Mouse (Mus musculus) MEL-GATA-1-ER (cell line): ENCODE results near the gene A930009A15Rik.

Source experiments
- DNase-seq: peaks from one replicate; pipeline ENCODE4 v3.0.0-alpha.2; 2012; ENCODE audit warnings: low read depth; ENCODE audit errors: extremely low read depth

The A930009A15Rik gene

DNA sequence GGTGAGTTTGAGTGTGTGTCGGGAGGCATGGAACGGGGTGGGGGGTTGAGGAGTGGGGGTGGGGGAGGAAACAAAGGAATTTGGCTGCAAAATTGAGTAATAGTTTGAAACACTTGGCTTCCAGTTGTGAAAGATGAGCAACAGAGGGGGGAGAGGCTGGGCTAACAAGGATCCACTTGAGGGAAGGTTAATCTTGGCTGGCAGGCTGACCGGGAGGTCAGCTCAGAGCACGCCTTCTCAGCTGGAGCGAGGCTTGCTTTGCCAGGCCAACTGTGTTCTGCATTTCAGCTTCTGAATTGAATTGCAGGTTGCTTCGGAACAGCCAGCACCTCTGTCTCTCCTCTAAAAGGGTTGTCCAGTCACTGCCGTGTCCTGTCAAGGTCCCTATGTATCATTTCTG is 9.7 kb downstream of the A930009A15Rik start:
- DNase-seq: no peak

DNA sequence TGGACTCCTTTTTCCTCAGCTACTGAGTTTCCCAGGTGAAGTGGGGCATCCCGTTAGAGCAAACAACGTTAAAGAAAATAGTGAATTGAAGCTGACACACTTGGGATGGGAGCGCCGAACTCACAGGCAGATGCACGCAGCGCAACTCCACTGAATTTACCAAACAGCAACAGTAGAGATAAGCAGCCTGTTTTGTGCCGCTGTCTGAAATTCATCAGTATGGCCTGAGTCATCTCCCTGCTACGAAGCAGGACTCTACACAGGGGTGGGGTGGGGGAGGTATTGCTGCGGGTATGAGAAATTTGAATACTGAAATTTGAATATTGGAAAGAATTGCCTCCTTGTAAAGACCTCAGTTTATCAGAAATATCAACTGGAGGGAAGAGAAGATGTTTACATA is 12.2 kb downstream of the A930009A15Rik start:
- DNase-seq: no peak

DNA sequence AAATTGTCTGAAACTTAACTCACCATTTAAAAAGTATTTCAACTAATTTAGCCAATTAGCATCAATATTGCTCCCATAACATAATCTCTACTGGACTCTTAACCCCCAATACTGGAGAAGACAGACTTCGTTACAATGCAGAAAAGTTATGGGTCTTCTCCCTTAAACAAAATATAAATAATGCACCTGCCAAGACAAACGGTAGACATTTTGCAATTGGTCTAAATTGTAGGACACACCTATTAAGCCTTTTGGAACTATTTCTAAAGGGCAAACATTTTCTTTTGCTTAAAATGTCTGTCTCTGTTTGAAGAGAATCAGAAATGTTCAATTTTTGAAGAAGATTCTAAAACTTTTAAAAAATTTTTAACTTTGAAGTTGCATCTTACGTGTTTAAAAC is 13.3 kb downstream of the A930009A15Rik start:
- DNase-seq: no peak

DNA sequence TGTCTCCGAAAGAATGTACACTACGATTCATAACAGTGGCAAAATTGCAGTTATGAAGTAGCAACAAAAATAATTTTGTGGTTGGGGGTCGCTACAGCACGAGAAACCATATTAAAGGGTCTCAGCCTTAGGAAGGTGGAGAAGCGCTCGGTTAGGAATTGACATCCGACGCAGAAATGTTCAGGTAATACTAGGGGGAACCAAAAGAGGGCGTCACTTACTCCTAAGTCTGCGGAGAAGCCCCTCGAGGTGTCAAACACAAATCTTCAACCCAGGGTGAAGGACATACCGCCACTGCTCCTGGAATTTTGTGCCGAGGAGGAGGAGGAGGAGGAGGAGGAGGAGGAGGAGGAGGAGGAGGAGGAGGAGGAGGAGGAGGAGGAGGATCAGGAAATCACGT is 14.9 kb downstream of the A930009A15Rik start:
- DNase-seq: no peak

DNA sequence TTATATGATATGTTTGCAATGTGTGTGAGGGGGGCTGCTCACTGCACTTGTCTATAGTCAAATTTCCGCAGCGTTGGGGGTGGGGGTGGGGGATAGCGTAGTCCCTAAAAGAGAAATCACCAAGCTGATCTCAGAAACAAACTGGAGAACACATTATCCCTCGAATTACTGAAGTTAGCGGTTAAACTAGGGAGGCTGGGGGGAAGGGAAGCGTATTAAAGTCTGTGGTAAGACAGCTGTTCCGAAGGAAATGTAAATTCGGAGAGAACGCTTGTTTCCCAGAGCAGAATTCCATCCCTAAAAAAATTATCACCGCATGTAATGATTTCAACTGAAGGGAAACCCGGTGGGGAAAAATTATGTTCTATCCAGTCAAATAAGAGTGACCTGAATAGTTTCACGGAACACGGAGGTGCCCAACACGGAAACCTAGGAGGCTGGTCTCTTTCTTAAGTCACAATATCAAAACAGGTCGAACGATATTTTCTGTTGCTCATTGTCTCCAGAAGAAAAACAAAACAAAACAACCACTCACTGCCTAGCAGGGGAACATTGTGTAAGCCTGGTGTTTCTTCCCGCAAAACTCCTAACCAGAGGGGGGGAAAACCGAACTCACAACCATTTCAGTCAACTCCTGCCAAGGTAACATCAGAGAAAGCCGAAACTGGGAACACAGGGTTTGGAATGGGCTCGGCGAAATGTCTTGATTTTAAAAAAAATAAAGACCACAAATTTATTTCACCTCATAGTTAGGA is 15.9 kb downstream of the A930009A15Rik start:
- DNase-seq: no peak

DNA sequence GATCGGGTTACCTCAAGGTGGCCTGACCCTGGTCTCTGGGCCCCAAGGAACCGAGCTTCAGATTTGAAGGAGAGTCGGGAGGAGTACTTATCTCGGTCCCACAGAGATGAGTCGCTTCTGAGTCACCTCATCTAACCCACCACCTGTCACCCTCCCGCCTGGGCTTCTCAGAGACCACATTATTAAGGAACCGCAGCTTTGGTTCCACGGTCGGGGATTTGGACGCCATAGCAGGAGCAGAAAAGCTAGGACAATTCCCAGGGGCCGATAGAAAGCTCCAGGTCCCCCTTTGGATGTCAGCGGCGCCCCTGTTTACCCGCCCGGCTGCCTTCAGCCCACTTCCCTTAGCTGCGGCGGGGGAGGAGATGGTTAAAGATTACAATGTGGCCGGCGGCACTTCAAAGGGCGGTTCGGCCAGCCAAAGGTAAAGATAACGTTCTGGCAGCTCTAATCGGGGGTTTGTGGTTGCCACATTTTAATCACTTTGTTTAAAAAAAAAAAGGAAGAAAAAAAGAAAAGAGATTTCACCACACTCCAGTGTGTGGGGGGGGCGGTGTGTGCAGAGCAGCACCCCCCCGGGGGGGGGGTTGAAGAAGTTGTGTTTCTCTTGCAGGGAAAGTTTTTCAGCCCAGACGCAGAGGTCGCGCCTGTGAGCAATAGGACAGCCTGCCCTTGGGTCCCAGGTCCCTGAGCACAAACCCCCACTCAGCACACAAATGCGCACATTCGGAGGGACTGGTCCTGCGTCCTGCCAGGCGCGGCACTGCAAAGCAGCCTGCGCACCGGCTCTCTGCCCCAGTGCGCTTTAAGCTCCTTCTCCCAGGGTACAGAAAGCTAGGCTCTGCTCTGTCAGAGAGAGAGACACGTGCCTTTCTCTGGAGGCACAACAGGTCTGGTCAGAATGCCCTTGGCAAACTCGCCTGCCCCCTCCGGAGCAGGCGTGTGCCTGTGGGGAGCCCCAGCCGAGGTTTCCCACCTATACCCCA is 16.8 kb downstream of the A930009A15Rik start:
- DNase-seq: peak; percentile 37

DNA sequence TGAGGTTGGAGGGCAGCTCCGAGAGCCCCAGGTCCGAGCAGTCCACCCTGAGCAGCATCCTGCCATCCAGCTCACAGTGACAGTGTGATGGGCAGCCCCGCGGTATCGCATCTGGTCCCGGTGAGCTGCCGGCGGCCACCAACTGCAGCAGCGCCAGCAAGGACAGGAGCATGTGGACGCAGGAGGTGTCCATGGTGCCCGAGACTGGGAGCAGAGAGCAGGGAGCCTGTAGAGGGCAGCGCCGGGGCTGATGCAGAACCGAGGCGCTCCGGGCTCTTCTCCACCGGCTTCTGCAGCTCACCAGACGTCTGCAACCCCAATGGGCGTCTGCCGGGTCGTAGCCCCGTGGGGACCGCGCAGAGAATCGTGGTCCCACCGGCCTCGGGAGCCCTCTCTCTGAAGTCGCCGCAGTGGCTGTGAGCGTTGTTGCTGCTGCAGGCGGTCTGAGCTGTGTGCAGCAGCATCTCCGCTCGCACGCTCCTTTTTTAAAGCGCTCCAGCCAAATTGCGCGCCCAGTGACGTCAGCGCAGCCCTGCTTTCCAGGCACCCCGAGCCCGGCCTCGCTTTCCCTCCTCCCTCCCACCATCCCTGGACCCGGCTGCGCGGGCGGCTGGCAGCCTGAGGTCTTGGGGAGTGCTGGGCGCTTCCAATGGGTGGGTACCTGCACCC is 17.6 kb downstream of the A930009A15Rik start, which contains the start of gene Lgr5:
Gene Lgr5, minus strand, starts transcription at position 480 of the 669 bp plus-strand sequence.
- no peak for DNase-seq

DNA sequence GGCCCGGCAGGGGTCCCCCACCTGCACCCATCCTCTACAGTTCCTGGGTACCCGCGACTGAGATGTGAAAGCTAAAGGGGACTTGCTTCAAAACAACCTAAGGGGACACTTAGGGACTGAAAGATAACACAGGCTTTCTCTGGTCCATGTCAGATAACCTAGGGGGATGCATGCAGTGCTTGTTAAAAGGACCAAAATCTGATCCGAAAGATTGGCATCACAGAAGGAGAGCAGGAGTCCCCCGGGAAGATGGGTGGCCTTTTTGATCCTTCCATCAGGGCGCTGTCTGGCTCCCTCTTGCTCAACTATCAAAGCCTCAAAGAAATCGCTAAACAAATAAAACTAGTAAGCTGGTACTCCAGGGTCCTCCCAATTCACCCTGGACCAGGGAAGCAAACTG is 18.2 kb downstream of the A930009A15Rik start:
- no peak for DNase-seq

DNA sequence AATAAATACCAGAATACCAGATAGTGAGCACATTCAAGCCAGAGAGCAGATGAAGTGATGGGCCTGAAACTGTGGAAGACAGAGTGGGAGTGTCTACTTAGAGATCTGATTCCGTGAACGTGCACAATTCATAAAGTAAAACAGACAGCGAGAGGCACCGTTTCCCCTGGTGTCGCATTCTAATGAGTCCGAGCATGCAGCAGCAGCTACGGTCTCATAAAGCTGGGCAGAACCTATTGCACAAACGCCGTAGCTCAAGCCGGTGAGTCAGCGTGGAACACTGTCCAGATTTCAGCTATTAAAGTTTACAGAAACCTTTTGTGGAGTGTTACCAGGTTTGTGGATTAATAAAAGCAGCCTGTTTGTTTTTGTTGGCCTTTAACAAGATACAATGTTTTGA is 23.4 kb downstream of the A930009A15Rik start:
- no peak for DNase-seq

DNA sequence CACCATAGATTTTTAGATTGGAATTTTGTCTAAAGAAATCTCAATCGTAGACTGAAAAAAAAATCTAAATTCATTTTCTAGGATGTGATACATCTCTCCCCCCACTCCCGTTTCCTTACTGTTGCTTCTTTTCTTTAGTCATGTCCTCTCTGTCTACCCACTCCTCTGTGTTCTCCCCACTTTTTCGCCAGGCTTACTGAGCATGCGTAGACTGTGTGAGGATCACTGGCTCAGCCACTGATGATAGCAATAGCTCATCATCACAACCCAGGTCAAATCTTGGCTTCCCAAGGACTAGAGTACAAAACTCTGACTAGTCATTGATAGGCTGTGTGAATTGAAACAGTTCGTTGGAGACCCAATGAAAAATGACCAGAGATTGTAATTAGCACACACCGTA is 23.9 kb downstream of the A930009A15Rik start:
- no peak for DNase-seq

DNA sequence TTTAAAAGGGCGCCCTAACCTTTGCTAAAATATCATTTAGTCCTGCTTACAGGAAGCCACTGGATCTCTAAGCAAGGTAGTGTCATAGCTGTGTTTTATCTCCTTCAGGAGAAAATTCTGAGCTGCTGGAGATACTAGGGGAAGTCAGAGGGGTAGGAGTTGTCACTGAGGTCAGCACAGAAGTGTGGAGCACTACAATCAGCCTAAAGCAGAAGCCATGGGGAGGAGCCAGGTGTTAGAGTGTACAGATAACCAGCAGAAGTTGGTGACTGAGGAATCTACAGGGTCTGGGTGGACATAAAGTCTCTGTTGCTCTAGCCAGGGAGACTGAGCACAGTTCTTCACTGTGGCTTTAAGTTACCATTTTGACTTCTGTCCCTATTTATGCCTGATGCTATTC is 26.0 kb downstream of the A930009A15Rik start:
- no peak for DNase-seq

DNA sequence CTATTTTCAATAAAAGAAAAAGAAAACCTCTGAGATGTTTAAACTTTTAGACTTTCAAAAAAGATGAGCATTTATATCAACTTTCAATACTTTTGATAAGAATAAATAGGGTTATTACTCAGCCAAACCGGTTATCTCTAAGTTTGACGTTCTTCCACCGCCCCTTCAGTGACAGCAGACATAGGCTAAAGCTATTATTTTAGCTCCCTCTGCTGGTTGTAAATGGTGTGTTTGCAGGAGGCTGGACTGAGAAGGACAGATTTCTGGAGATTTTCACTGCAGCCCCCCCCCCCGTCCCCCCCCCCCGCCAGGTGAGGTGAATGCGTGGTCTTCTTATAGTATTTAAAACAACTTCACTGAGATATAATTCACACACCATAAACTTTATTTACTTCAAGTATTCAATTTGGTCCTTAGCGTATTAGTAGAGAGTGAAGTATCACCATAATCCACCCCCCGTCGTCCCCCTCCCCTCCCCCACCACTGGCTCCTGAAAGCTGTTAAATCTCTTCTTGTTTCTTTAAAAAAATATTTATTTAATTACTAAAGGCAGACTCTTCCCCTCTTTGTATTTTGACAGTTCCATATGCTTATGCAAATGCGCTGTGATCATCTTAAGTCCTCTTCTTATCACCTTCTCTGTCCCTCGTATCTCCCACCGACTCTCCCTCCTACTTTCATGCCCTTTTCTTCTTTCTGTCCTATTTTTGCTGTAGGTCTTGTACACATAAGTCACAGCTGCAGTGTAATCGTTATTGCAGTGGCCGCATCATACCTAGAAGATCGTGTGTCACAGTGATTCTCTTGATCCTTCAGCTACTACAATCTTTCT is 47.9 kb downstream of the A930009A15Rik start:
- peak; percentile 12 for DNase-seq

DNA sequence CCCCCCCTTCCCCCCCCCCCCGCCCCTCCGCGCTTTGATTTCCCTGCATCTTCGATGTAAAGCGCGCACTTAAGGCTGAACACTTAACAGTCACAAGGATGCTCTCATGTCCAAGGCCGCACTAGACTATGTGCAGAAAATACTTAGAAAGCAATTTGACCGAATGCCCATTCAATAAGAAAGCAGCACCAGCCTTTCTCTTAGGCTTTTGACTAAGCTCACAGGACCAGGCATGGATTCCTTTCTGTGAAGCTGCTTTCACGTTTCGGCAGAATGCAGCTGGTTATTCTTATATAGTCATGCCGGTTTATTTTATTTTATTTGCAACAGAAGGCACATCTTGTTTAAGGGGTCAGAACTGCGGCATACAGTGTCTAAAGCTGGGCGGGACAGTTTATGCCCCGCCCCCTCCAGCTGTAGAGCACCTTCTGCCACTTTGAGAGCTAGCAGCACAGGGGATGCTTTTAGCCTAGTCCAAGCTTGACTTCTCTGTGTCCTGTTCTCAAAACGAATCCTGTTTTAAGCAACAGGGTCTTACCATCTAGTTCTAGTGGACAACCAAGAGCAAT is 48.6 kb downstream of the A930009A15Rik start:
- DNase-seq: no peak

DNA sequence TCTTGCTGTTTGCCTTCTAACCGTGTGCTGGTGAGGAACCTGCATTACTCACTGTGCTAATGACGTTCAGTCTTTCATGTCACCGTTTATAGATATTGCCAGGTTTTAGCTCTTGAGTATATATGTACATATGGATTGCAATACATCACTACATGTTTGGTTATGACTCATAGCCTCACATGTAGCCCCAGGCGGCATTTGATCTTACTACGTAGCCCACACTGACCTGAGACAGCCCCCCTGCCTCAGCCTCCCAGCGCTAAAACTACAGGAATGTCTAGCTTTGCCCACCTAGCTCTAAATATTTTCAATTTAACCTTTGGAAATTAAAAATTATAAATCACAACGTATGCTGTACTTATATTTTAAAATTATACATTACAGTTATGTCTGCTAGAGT is 53.7 kb downstream of the A930009A15Rik start:
- DNase-seq: no peak

DNA sequence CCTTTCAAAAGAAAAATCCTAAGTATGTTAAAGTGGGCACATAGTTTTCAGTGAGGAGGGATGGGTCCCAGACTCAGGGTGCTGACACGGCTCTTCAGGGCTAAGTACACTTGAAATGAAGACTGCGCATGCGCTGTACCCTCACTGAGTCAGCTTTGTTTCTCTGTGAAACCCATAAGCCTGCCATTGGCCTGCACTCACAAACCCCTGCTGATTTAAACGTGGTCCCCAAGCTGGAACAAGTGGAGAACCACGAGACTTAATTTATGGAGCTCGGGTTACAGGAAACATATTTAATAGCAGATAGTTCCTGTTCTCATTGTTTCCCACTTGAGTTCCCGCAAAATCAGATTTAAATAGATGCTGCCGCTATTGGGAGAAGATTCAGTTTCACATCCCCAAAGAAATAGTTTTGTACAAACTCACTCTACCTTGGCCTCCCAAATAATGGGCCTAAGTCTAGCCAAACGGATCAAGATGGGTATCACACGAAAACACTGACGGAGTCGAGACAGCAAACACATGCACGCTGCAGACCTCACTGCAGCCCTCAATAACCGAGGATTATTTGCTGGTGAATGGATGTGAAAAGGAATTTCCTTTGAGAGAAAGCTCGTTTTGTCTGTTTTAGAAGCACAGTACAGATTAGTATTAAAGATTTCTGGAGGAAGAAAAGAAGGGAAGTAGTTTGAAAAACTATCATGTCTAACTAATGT is 54.3 kb downstream of the A930009A15Rik start:
- DNase-seq: no peak

DNA sequence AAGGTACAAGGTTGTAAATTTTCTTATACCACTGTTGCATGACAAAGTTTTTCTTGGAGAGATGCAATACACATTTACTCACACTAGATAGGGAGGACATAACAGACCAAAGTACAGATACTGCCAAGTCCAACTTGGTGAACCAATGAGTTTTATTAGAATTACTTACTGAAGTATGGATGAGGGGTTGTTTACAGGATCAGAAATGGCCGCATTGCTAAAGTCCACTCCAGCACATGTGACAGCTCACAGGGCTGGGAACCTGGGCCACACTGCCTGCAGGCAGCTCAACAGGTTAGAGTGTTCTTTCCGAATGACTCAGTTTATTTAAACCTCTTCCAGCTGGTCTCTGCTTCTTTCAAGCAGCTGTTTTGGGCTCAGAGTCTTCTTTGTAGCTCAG is 55.2 kb downstream of the A930009A15Rik start:
- no peak for DNase-seq

DNA sequence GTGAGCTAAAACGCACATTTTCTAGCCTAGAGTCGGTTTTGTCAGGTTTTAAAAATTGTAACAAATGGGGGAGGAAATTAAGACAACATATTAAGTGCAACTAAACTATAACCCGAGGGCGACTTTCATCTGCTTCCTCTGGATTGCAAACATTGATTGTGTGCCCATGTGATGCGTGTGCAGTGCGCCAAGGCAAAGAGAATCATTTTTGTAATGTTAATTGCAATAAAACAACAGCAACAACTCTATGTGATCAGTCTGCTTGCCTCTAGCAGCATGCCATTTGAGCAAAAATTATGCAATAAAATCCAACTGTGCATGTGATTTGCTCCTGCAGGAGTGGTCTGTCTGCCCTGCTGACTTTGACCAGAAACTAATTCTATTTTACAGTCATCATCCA is 56.9 kb downstream of the A930009A15Rik start:
- no peak for DNase-seq
